Mouse (Mus musculus): ENCODE measurements around the gene Tigar.

Gene Tigar

GRCm38 (mm10) chr6:127143576-127144288, 34.4 kb upstream of the Tigar start:
- intact Hi-C loops (cut with DNase I): no loop called here

GRCm38 (mm10) chr6:127143124-127143520, 33.8 kb upstream of the Tigar start:
- intact Hi-C loops (cut with DNase I): no loop called here

- intact Hi-C loops (cut with DNase I): no loop called here
Measured at GRCm38 (mm10) chr6:127142154-127143123, 33.1 kb upstream of the Tigar start.

- intact Hi-C loops (cut with DNase I): no loop called here
Measured at GRCm38 (mm10) chr6:127138962-127139361, 29.6 kb upstream of the Tigar start.

- intact Hi-C loops (cut with DNase I): no loop called here
Measured at GRCm38 (mm10) chr6:127133433-127134245, 24.3 kb upstream of the Tigar start.

- intact Hi-C loops (cut with DNase I): no loop called here
Measured at GRCm38 (mm10) chr6:127132719-127133118, 23.4 kb upstream of the Tigar start.

GRCm38 (mm10) chr6:127131946-127132345, 22.6 kb upstream of the Tigar start:
- intact Hi-C loops (cut with DNase I): no loop called here

GRCm38 (mm10) chr6:127130377-127130776, 21.0 kb upstream of the Tigar start:
- intact Hi-C loops (cut with DNase I): no loop called here

GRCm38 (mm10) chr6:127129659-127130058, 20.3 kb upstream of the Tigar start:
- intact Hi-C loops (cut with DNase I): no loop called here

GRCm38 (mm10) chr6:127123506-127123905, 14.1 kb upstream of the Tigar start:
- intact Hi-C loops (cut with DNase I): loop anchor here (5.0 kb wide), 1 partner anchor 171 kb away; no protein-coding TSS in a partner anchor

GRCm38 (mm10) chr6:127122996-127123395, 13.6 kb upstream of the Tigar start:
- intact Hi-C loops (cut with DNase I): loop anchor here (5.0 kb wide), 1 partner anchor 171 kb away; no protein-coding TSS in a partner anchor

- intact Hi-C loops (cut with DNase I): loop anchor here (5.0 kb wide), 1 partner anchor 170 kb away; no protein-coding TSS in a partner anchor
Measured at GRCm38 (mm10) chr6:127122221-127122806, 13.0 kb upstream of the Tigar start.

GRCm38 (mm10) chr6:127114753-127115456, 5.5 kb upstream of the Tigar start:
- intact Hi-C loops (cut with DNase I): no loop called here

GRCm38 (mm10) chr6:127108368-127109060, 843 bp downstream of the Tigar start:
- intact Hi-C loops (cut with DNase I): no loop called here

- intact Hi-C loops (cut with DNase I): no loop called here
Measured at GRCm38 (mm10) chr6:127107413-127107812, 1.9 kb downstream of the Tigar start.

- intact Hi-C loops (cut with DNase I): no loop called here
Measured at GRCm38 (mm10) chr6:127106726-127107125, 2.6 kb downstream of the Tigar start.

- intact Hi-C loops (cut with DNase I): no loop called here
Measured at GRCm38 (mm10) chr6:127106189-127106588, 3.2 kb downstream of the Tigar start.

- intact Hi-C loops (cut with DNase I): no loop called here
Measured at GRCm38 (mm10) chr6:127105107-127105506, 4.2 kb downstream of the Tigar start.

- intact Hi-C loops (cut with DNase I): no loop called here
Measured at GRCm38 (mm10) chr6:127104396-127105029, 4.8 kb downstream of the Tigar start.

Data from adrenal gland (tissue).